8 mouse cellular contexts compared by ENCODE assay signal in the genomic region with DNA sequence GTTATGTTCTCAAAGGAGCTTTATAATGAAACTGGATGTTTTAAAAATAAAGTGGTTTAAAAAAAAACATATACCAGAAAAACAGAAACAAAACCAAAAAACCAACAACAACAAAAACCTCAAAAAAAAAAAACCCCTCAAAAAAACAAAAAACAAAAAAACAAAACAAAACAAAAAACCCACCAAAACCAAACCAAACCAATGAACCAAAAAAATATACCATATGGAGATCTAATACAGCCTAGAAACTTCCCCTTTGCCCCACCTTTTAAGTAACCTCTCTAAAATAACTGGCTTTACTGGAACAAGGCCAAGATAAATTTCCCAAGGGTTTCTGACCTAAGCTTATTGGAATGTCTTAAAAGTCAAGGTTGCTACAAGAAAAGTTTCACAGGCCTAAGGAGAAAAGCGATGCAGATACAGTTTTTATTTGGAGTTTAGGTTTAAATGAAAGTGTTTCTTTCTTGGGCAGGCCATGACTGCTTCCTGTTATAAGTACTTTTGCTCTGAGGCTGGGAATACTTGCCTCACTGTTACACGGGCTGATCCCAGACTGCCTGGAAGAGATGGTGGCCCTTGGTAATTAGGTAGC. TPM values are rescaled to one million over a fixed set of nuclear protein-coding genes. Genes with fewer than 3 reads are reported as not detected.
DNase-seq lines count a peak whose midpoint lies in the region; ATAC-seq and TF ChIP-seq lines count a peak whose summit lies in the region.

No protein-coding gene starts in this region.

- no peak overlapping the region for H3K4me3 ChIP-seq in lung, embryonic 15.5 days
- no peak overlapping the region for H3K4me3 ChIP-seq in lung, adult 2 months (replicated peaks; ENCODE audit: extremely low read depth, low read depth, low read length)
- no peak overlapping the region for H3K4me3 ChIP-seq in heart, postnatal 0 days (ENCODE audit: low read depth, low read length)
- H3K4me3 ChIP-seq in myocyte, result no peak overlapping the region

- intact Hi-C loops in heart, postnatal 14 days (cut with DNase I), result no loop called here
- intact Hi-C loops in left cerebral cortex, postnatal 14 days (cut with DNase I), result no loop called here

- H3K79me2 ChIP-seq in myocyte (ENCODE audit: control insufficient read depth, insufficient read depth), result peaks cover 63% of the 10 kb centered on the region

- no peak overlapping the region for H3ac ChIP-seq in myocyte (ENCODE audit: control insufficient read depth, insufficient read length)

- no peak for TF ChIP-seq CTCF in lung, adult 2 months (IDR thresholded peaks at IDR 0.05; ENCODE audit: insufficient read depth, low read length)
- no peak for TF ChIP-seq CTCF in heart, postnatal 0 days (IDR thresholded peaks at IDR 0.05; ENCODE audit: low read depth)

- no peaks in the 10 kb centered on the region for H3K27me3 ChIP-seq in lung, embryonic 15.5 days
- no peaks in the 10 kb centered on the region for H3K27me3 ChIP-seq in heart, postnatal 0 days (ENCODE audit: control insufficient read depth, insufficient read depth, low read length)
- H3K27me3 ChIP-seq in myocyte (ENCODE audit: control insufficient read depth, insufficient read depth, insufficient read length), result no peaks in the 10 kb centered on the region

- peaks cover 56% of the 10 kb centered on the region for H3K36me3 ChIP-seq in lung, embryonic 15.5 days
- peaks cover 94% of the 10 kb centered on the region for H3K36me3 ChIP-seq in heart, postnatal 0 days (replicated peaks; ENCODE audit: control insufficient read depth, insufficient read depth, low read length)
- peaks cover 82% of the 10 kb centered on the region for H3K36me3 ChIP-seq in myocyte (ENCODE audit: control insufficient read depth, insufficient read depth)

- peaks cover 3% of the 10 kb centered on the region; the same call in 1 of the 2 replicates for H3K9me3 ChIP-seq in lung, embryonic 15.5 days
- no peaks in the 10 kb centered on the region for H3K9me3 ChIP-seq in heart, postnatal 0 days (replicated peaks; ENCODE audit: control insufficient read depth, low read length)

- no peak overlapping the region for H3K4me2 ChIP-seq in lung, embryonic 15.5 days
- H3K4me2 ChIP-seq in heart, postnatal 0 days (ENCODE audit: low read depth, low read length), result no peak overlapping the region
- peak overlapping the region; percentile 48 for H3K4me2 ChIP-seq in myocyte (ENCODE audit: low read depth)

- WGBS in lung, embryonic 15.5 days, result 39% methylated on average over 2 of the region's 2 CpGs
- 27% methylated on average over 2 of the region's 2 CpGs for WGBS in lung, adult 2 months
- 33% methylated on average over 2 of the region's 2 CpGs for WGBS in heart, postnatal 0 days

- DNase-seq in heart, adult 18-20 months, result peak; percentile 64 to 73
- no peak for DNase-seq in heart, postnatal 14 days
- no peak for DNase-seq in lung, adult 2 months
- DNase-seq in heart, postnatal 0 days (ENCODE audit: low spot score), result no peak
- DNase-seq in left cerebral cortex, postnatal 14 days (ENCODE audit: low spot score in 2 of 2), result no peak
- no peak for DNase-seq in cerebellum, adult 9-11 months

- peak overlapping the region; percentile 87 for H3K27ac ChIP-seq in lung, embryonic 15.5 days
- peak overlapping the region; percentile 81 for H3K27ac ChIP-seq in heart, postnatal 0 days (ENCODE audit: low read depth)

- peaks cover 50% of the 10 kb centered on the region for H3K4me1 ChIP-seq in lung, embryonic 15.5 days
- peaks cover 21% of the 10 kb centered on the region for H3K4me1 ChIP-seq in lung, adult 2 months (ENCODE audit: control insufficient read depth, insufficient read depth, low read length)
- H3K4me1 ChIP-seq in heart, postnatal 0 days (ENCODE audit: control insufficient read depth, insufficient read depth), result peaks cover 39% of the 10 kb centered on the region

- no peak for ATAC-seq in lung, embryonic 15.5 days (ENCODE audit: borderline replicate concordance, extremely low read depth, low FRiP score, low TSS enrichment)
- no peak for ATAC-seq in heart, postnatal 0 days (ENCODE audit: insufficient read depth, low read depth)

- TF ChIP-seq POLR2A in lung, adult 2 months (IDR thresholded peaks at IDR 0.05; ENCODE audit: borderline replicate concordance, extremely low read depth, low read depth, low read length), result no peak
- TF ChIP-seq POLR2A in myocyte (IDR thresholded peaks at IDR 0.05; ENCODE audit: insufficient read length, low read depth), result no peak

- TF ChIP-seq EP300 in heart, postnatal 0 days (IDR thresholded peaks at IDR 0.05; ENCODE audit: low read depth), result no peak

- H3K9ac ChIP-seq in lung, embryonic 15.5 days, result no peak overlapping the region
- no peak overlapping the region for H3K9ac ChIP-seq in heart, postnatal 0 days (replicated peaks; ENCODE audit: low read depth, low read length)

TF ChIP-seq in myocyte, 11 proteins besides CTCF, POLR2A, EP300 and RAD21:
- TF ChIP-seq REST (IDR thresholded peaks at IDR 0.05; ENCODE audit: insufficient read depth, insufficient read length) (no peak), CEBPB (IDR thresholded peaks at IDR 0.05; ENCODE audit: insufficient read depth, poor library complexity, severe bottlenecking) (no peak), SRF (IDR thresholded peaks at IDR 0.05; ENCODE audit: control insufficient read depth, insufficient read length, low read depth) (no peak), POLR2AphosphoS2 (IDR thresholded peaks at IDR 0.05; ENCODE audit: insufficient read length, low read depth) (no peak), E2F4 (IDR thresholded peaks at IDR 0.05; ENCODE audit: insufficient read depth) (no peak), MAX (IDR thresholded peaks at IDR 0.05; ENCODE audit: low read depth) (no peak), MYOD1 (IDR thresholded peaks at IDR 0.05; ENCODE audit: control insufficient read depth in 1 of 3, insufficient read length in 2 of 3, low read depth in 2 of 3) (no peak), TCF12 (IDR thresholded peaks at IDR 0.05; ENCODE audit: insufficient read depth, poor library complexity, severe bottlenecking) (no peak), TCF3 (IDR thresholded peaks at IDR 0.05; ENCODE audit: insufficient read length, low read depth) (no peak), USF1 (IDR thresholded peaks at IDR 0.05; ENCODE audit: low read depth) (no peak), MYOG (IDR thresholded peaks at IDR 0.05; ENCODE audit: control insufficient read depth in 1 of 3, insufficient read depth in 1 of 3, insufficient read length in 2 of 3, low read depth in 2 of 3) (no peak)
TF ChIP-seq in myocyte: peak in this region for 0.

RNA-seq across cellular contexts. Expression of gene Tpm1, which starts 12.6 kb away (rescaled TPM):
- total RNA-seq in heart, adult 18-20 months (2021), result over 10,000 TPM in 1 of 2 experiments, 1,000 to 10,000 TPM in 1; 9,705 to 11,464 TPM
- over 10,000 TPM; 11,169 to 11,475 TPM for total RNA-seq in heart, postnatal 14 days (2021)
- 747 and 774 TPM in 2 replicates for polyA plus RNA-seq in lung, embryonic 15.5 days (2015; fragmentation: Nextera tagmentation; extraction: Ambion mirVana)
- 168 and 359 TPM in 2 replicates for polyA plus RNA-seq in lung, adult 2 months (2012; rRNA removed)
- 3,473 and 3,533 TPM in 2 replicates for total RNA-seq in heart, postnatal 0 days (2014; rRNA removed; ENCODE audit: low replicate concordance)
- 10,043 and 10,309 TPM in 2 replicates for polyA plus RNA-seq in heart, postnatal 0 days (2015; fragmentation: Nextera tagmentation; extraction: Ambion mirVana)
- 1,921 TPM for polyA plus RNA-seq in myocyte (2012; fragmentation: generic; extraction: Trizol)
- total RNA-seq in left cerebral cortex, postnatal 14 days (2021), result 100 to 1,000 TPM; 204 to 207 TPM

Comparison
In these comparisons a context has a peak if more than half of its experiments do, and no peak if none do; other contexts are left out.
1. DNase-seq: peak in heart, adult 18-20 months (2 of 2); none in heart, postnatal 14 days (0 of 2), lung, adult 2 months (single experiment), heart, postnatal 0 days (single experiment), left cerebral cortex, postnatal 14 days (0 of 2) and cerebellum, adult 9-11 months (single experiment).
2. RNA of gene Tpm1, which starts 12.6 kb away (total RNA-seq): 11,169 to 11,475 TPM in heart, postnatal 14 days, 9,705 to 11,464 TPM in heart, adult 18-20 months and 3,473 to 3,533 TPM in heart, postnatal 0 days; 204 to 207 TPM in left cerebral cortex, postnatal 14 days; every median in the first group is over 10 times any median in the second.